Mouse (Mus musculus) MEL (cell line): ENCODE measurements around the gene Mks1. TPM values are rescaled to one million over a fixed set of nuclear protein-coding genes. Genes with fewer than 3 reads are reported as not detected.

Experiments used
- DNase-seq: peaks from one replicate; pipeline ENCODE4 v3.0.0; 2011; ENCODE audit warnings: low read depth, low spot score
- H3K27ac ChIP-seq: 2 replicates; pipeline ENCODE4 v1.5.1; 2012; ENCODE audit warnings: low read depth, mild to moderate bottlenecking, control low read depth, low read length, moderate library complexity; ENCODE audit not compliant: control insufficient read depth
- H3K27me3 ChIP-seq, 2 experiments: fragments of 150-350 bp in 1 of 2; sonication (generic) in 1 of 2; 2 replicates each; pipeline ENCODE4 v1.6.1; 2012; ENCODE audit warnings: low read length in 2 of 2, mild to moderate bottlenecking in 2 of 2, improper control_type of control experiment in 1 of 2, moderate library complexity in 1 of 2; ENCODE audit not compliant: insufficient read depth in 2 of 2, control insufficient read depth in 1 of 2
- H3K36me3 ChIP-seq, 2 experiments: 2 replicates each; pipeline ENCODE4 v1.6.1; 2012 to 2014; ENCODE audit warnings: low read length in 2 of 2, improper control_type of control experiment in 1 of 2, inconsistent platforms in 1 of 2, mild to moderate bottlenecking in 1 of 2; ENCODE audit not compliant: insufficient read depth in 2 of 2, control insufficient read depth in 1 of 2
- H3K4me1 ChIP-seq, 2 experiments: fragments of 150-350 bp in 1 of 2; sonication (generic) in 1 of 2; 2 replicates each; pipeline ENCODE4 v1.6.1; 2012; ENCODE audit warnings: low read length in 2 of 2, improper control_type of control experiment in 1 of 2, mild to moderate bottlenecking in 1 of 2; ENCODE audit not compliant: insufficient read depth in 2 of 2, control insufficient read depth in 1 of 2
- H3K4me3 ChIP-seq, 2 experiments: fragments of 150-350 bp in 1 of 2; sonication (generic) in 1 of 2; 2 replicates each; pipeline ENCODE4 v1.5.1; 2012; ENCODE audit warnings: low read depth in 2 of 2, low read length in 2 of 2, mild to moderate bottlenecking in 2 of 2, moderate library complexity in 2 of 2, control low read depth in 1 of 2, improper control_type of control experiment in 1 of 2; ENCODE audit not compliant: control insufficient read depth in 1 of 2, insufficient read depth in 1 of 2
- H3K79me2 ChIP-seq: 2 replicates; pipeline ENCODE4 v1.6.1; 2012; ENCODE audit warnings: mild to moderate bottlenecking, low read length, moderate library complexity; ENCODE audit not compliant: control insufficient read depth, poor library complexity, insufficient read depth
- H3K9ac ChIP-seq: 2 replicates; pipeline ENCODE4 v1.6.1; 2012; ENCODE audit warnings: low read depth, mild to moderate bottlenecking, control low read depth, low read length, moderate library complexity; ENCODE audit not compliant: control insufficient read depth, poor library complexity, severe bottlenecking
- H3K9me3 ChIP-seq: fragments of 150-350 bp; sonication (generic); replicated peaks from 2 replicates; pipeline ENCODE4 v1.6.1; 2012; ENCODE audit warnings: mild to moderate bottlenecking, low read length, improper control_type of control experiment, moderate library complexity; ENCODE audit not compliant: insufficient read depth
- CHD1 ChIP-seq: IDR thresholded peaks from 2 replicates; pipeline ENCODE4 v1.6.1; 2012; ENCODE audit warnings: low read depth, mild to moderate bottlenecking, inconsistent platforms, low read length, improper control_type of control experiment
- E2F4 ChIP-seq: IDR thresholded peaks from 2 replicates; pipeline ENCODE4 v1.6.1; 2011; ENCODE audit warnings: low read depth, low read length, improper control_type of control experiment, borderline replicate concordance
- ELF1 ChIP-seq: IDR thresholded peaks from 2 replicates; pipeline ENCODE4 v1.6.1; 2014; ENCODE audit warnings: low read depth, mild to moderate bottlenecking, inconsistent platforms, low read length, improper control_type of control experiment, moderate library complexity
- EP300 ChIP-seq, 2 experiments: IDR thresholded peaks; 2 replicates each; pipeline ENCODE4 v1.6.1; 2011; ENCODE audit warnings: improper control_type of control experiment in 2 of 2, low read length in 2 of 2, low read depth in 1 of 2, mild to moderate bottlenecking in 1 of 2
- HCFC1 ChIP-seq: IDR thresholded peaks from 2 replicates; pipeline ENCODE4 v1.6.1; 2012; ENCODE audit warnings: low read depth, mild to moderate bottlenecking, inconsistent platforms, low read length, improper control_type of control experiment, moderate library complexity
- JUND ChIP-seq: IDR thresholded peaks from 2 replicates; pipeline ENCODE4 v1.6.1; 2011; ENCODE audit warnings: low read depth, mild to moderate bottlenecking, improper control_type of control experiment, low read length
- MAX ChIP-seq: IDR thresholded peaks from 2 replicates; pipeline ENCODE4 v1.6.1; 2011; ENCODE audit warnings: low read length, improper control_type of control experiment
- MEF2A ChIP-seq: IDR thresholded peaks from 2 replicates; pipeline ENCODE4 v1.6.1; 2014; ENCODE audit warnings: low read depth, mild to moderate bottlenecking, inconsistent platforms, low read length, improper control_type of control experiment; ENCODE audit not compliant: poor library complexity, insufficient replicate concordance, severe bottlenecking; ENCODE audit errors: extremely low read depth
- MXI1 ChIP-seq: IDR thresholded peaks from 2 replicates; pipeline ENCODE4 v1.6.1; 2011; ENCODE audit warnings: mild to moderate bottlenecking, low read depth, low read length, improper control_type of control experiment
- NELFE ChIP-seq: IDR thresholded peaks from 2 replicates; pipeline ENCODE4 v1.6.1; 2011; ENCODE audit warnings: low read depth, low read length, improper control_type of control experiment
- POLR2AphosphoS2 ChIP-seq: IDR thresholded peaks from 2 replicates; pipeline ENCODE4 v1.6.1; 2011; ENCODE audit warnings: low read length, improper control_type of control experiment
- POLR2AphosphoS5 ChIP-seq: IDR thresholded peaks from 2 replicates; pipeline ENCODE4 v1.6.1; 2012; ENCODE audit warnings: low read depth, borderline replicate concordance, mild to moderate bottlenecking, inconsistent platforms, low read length, moderate library complexity, mixed read lengths
- RAD21 ChIP-seq: IDR thresholded peaks from 2 replicates; pipeline ENCODE4 v1.6.1; 2011; ENCODE audit warnings: mild to moderate bottlenecking, low read depth, low read length, improper control_type of control experiment
- RCOR1 ChIP-seq: IDR thresholded peaks from 2 replicates; pipeline ENCODE4 v1.6.1; 2012; ENCODE audit warnings: low read depth, mild to moderate bottlenecking, inconsistent platforms, low read length, improper control_type of control experiment
- TBP ChIP-seq: IDR thresholded peaks from 2 replicates; pipeline ENCODE4 v1.8.0; 2011; ENCODE audit warnings: low read depth, low read length, improper control_type of control experiment
- UBTF ChIP-seq: IDR thresholded peaks from 2 replicates; pipeline ENCODE4 v1.6.1; 2012; ENCODE audit warnings: low read depth, mild to moderate bottlenecking, inconsistent platforms, low read length, improper control_type of control experiment, moderate library complexity, borderline replicate concordance; ENCODE audit not compliant: insufficient read depth
- USF1 ChIP-seq: IDR thresholded peaks from 2 replicates; pipeline ENCODE4 v1.6.1; 2014; ENCODE audit warnings: low read depth, mild to moderate bottlenecking, inconsistent platforms, low read length, improper control_type of control experiment, moderate library complexity
- USF2 ChIP-seq, 2 experiments: IDR thresholded peaks; 2 replicates each; pipeline ENCODE4 v1.6.1; 2011 to 2012; ENCODE audit warnings: improper control_type of control experiment in 2 of 2, low read length in 2 of 2, borderline replicate concordance in 1 of 2, inconsistent platforms in 1 of 2, low read depth in 1 of 2, mild to moderate bottlenecking in 1 of 2; ENCODE audit not compliant: insufficient read depth in 1 of 2
- ZKSCAN1 ChIP-seq: IDR thresholded peaks from 2 replicates; pipeline ENCODE4 v1.6.1; 2012; ENCODE audit warnings: low read depth, mild to moderate bottlenecking, inconsistent platforms, low read length, improper control_type of control experiment, moderate library complexity
- polyA plus RNA-seq, 2 experiments: library from polyadenylated mRNA; stranded (reverse) in 1 of 2; unstranded in 1 of 2; fragments of >175 nt in 1 of 2; fragments of >200 nt in 1 of 2; gene quantifications; 2 replicates each; pipeline versions ENCODE4 v1.2.1 to v1.2.4; 2012; ENCODE audit warnings: low replicate concordance in 2 of 2, low read depth in 1 of 2; ENCODE audit not compliant: insufficient read length in 2 of 2, insufficient read depth in 1 of 2, missing spikeins in 1 of 2
- total RNA-seq: library from RNA; depleted of rRNA; stranded (reverse); fragments of 300-350 nt; gene quantifications from 2 replicates; pipeline ENCODE4 v1.2.3, GENCODE M21; 2012

The Mks1 gene
- total and polyA plus RNA-seq, 3 experiments: 3.3 to 6.1 TPM; not detected in 1

DNA sequence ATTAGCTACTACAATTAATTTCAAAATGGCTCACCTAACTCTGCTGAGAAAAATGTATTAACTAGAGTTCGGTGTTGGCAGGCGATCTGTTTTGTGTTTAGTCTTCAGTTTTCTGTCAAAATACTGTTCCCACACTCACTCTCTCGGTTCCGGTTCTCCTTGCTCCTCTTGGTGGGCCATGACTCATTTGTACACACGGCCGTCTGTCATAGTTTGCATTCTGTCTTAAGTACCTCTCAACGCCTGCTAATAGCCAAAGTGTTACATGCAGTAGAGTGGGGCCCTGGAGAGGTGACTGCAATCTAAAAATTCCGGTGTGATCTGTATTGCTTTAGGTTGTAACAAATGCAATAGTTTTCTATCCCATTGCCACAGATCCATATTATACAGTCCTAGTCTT is 12.3 kb upstream of the Mks1 start:
- peaks cover 13 to 20% of the 10 kb centered on the region in 2 experiments for H3K27me3 ChIP-seq
- no peaks in the 10 kb centered on the region for H3K36me3 ChIP-seq
- H3K4me1 ChIP-seq: no peaks in the 10 kb centered on the region
- no peak overlapping the region for H3K27ac ChIP-seq
- H3K9me3 ChIP-seq: no peaks in the 10 kb centered on the region
- no peak overlapping the region for H3K9ac ChIP-seq
- DNase-seq: no peak
- H3K4me3 ChIP-seq: no peak overlapping the region
- TF ChIP-seq MEF2A: no peak
- no peak for TF ChIP-seq RCOR1
- no peak for TF ChIP-seq USF1
- TF ChIP-seq EP300 (IDR thresholded peaks at IDR 0.05; ENCODE audit: low read depth in 1 of 2, low read length in 2 of 2): no peak
- TF ChIP-seq HCFC1: no peak
- TF ChIP-seq CHD1: no peak
- no peak for TF ChIP-seq E2F4
- TF ChIP-seq NELFE: no peak
- TF ChIP-seq POLR2AphosphoS2: no peak
- TF ChIP-seq TBP: no peak
- TF ChIP-seq USF2 (IDR thresholded peaks at IDR 0.05; ENCODE audit: borderline replicate concordance in 1 of 2, insufficient read depth in 1 of 2, low read depth in 1 of 2, low read length in 2 of 2): no peak
- TF ChIP-seq, all 39 proteins: peak for 0
- no peaks in the 10 kb centered on the region for H3K79me2 ChIP-seq

- H3K9me3 ChIP-seq: no peaks in the 10 kb centered on the region
- no peak overlapping the region for H3K4me3 ChIP-seq
- H3K9ac ChIP-seq: no peak overlapping the region
- peaks cover 14 to 18% of the 10 kb centered on the region in 2 experiments for H3K27me3 ChIP-seq
- TF ChIP-seq POLR2AphosphoS2 (no peak), POLR2AphosphoS5 (no peak), RCOR1 (no peak), MAX (no peak), JUND (no peak), RAD21 (no peak), ELF1 (no peak), UBTF (no peak), ZKSCAN1 (no peak), CHD1 (no peak), MXI1 (no peak)
- H3K27ac ChIP-seq: no peak overlapping the region
- H3K79me2 ChIP-seq: no peaks in the 10 kb centered on the region
- H3K4me1 ChIP-seq: no peaks in the 10 kb centered on the region
- no peak for DNase-seq
- H3K36me3 ChIP-seq: no peaks in the 10 kb centered on the region
These were observed 11.6 kb upstream of the Mks1 start for GRCm38 (mm10) chr11:87841436-87841835.
